Mouse (Mus musculus): ENCODE results near the gene Numa1. TPM values are rescaled to one million over a fixed set of nuclear protein-coding genes. Genes with fewer than 3 reads are reported as not detected.
A peak's percentile ranks its signal among the peaks of the same experiment; 100 is the strongest.

Gene Numa1
- 66.2 and 66.3 TPM in 2 replicates for polyA plus RNA-seq (2014; fragmentation: Nextera tagmentation; extraction: Ambion mirVana)

- under 1% methylated on average over 40 of the region's 40 CpGs for WGBS
- no peaks in the 10 kb centered on the region for H3K9me3 ChIP-seq (ENCODE audit: control insufficient read depth, low read length)
- H3K9ac ChIP-seq (ENCODE audit: low read depth, low read length), result peak within 1 kb of the TSS; percentile 95
- DNase-seq (ENCODE audit: low spot score), result peak; percentile 90
- peaks cover 1% of the 10 kb centered on the region; the same call in 1 of the 2 replicates for H3K36me3 ChIP-seq (ENCODE audit: control insufficient read depth, insufficient read depth, low read length)
- peak; percentile 98 for ATAC-seq (replicated peaks; ENCODE audit: low FRiP score)
- peaks cover 9% of the 10 kb centered on the region for H3K4me1 ChIP-seq (replicated peaks; ENCODE audit: control insufficient read depth, insufficient read depth, low read length)
- H3K27me3 ChIP-seq (replicated peaks; ENCODE audit: control insufficient read depth, insufficient read depth, low read length), result no peaks in the 10 kb centered on the region
- H3K27ac ChIP-seq (ENCODE audit: low read depth, low read length), result peak within 1 kb of the TSS; percentile 91
- H3K4me2 ChIP-seq, result peak within 1 kb of the TSS; percentile 87
- peak within 1 kb of the TSS; percentile 88 for H3K4me3 ChIP-seq (ENCODE audit: low read depth, low read length)
Observed at GRCm38 (mm10) chr7:101933751-101934240, at the start of gene Numa1, which contains the start of gene Lrrc51. TSS of gene Numa1 (plus strand) at chr7:101934111. TSS of gene Lrrc51 (minus strand) at chr7:101933895.

- Histone ChIP-seq H3K27ac (ENCODE audit: low read depth, low read length) (no peak overlapping the region), H3K4me1 (replicated peaks; ENCODE audit: control insufficient read depth, insufficient read depth, low read length) (no peaks in the 10 kb centered on the region), H3K27me3 (replicated peaks; ENCODE audit: control insufficient read depth, insufficient read depth, low read length) (no peaks in the 10 kb centered on the region), H3K36me3 (ENCODE audit: control insufficient read depth, insufficient read depth, low read length) (no peaks in the 10 kb centered on the region), H3K4me2 (no peak overlapping the region), H3K9me3 (ENCODE audit: control insufficient read depth, low read length) (no peaks in the 10 kb centered on the region), H3K9ac (ENCODE audit: low read depth, low read length) (no peak overlapping the region), H3K4me3 (ENCODE audit: low read depth, low read length) (no peak overlapping the region)
- ATAC-seq (replicated peaks; ENCODE audit: low FRiP score) (no peak), DNase-seq (ENCODE audit: low spot score) (no peak)
- WGBS, result 97% methylated on average over 4 of the region's 4 CpGs
Observed at GRCm38 (mm10) chr7:101884160-101884559, 49.8 kb upstream of the Numa1 start.

- H3K36me3 ChIP-seq (ENCODE audit: control insufficient read depth, insufficient read depth, low read length), result no peaks in the 10 kb centered on the region
- H3K4me2 ChIP-seq, result no peak overlapping the region
- ATAC-seq (replicated peaks; ENCODE audit: low FRiP score) (no peak), DNase-seq (ENCODE audit: low spot score) (no peak)
- H3K9ac ChIP-seq (ENCODE audit: low read depth, low read length), result no peak overlapping the region
- H3K9me3 ChIP-seq (ENCODE audit: control insufficient read depth, low read length), result no peaks in the 10 kb centered on the region
- WGBS, result 78% methylated on average over 6 of the region's 6 CpGs
- H3K27ac ChIP-seq (ENCODE audit: low read depth, low read length), result no peak overlapping the region
- H3K27me3 ChIP-seq (replicated peaks; ENCODE audit: control insufficient read depth, insufficient read depth, low read length), result no peaks in the 10 kb centered on the region
- no peaks in the 10 kb centered on the region for H3K4me1 ChIP-seq (replicated peaks; ENCODE audit: control insufficient read depth, insufficient read depth, low read length)
- no peak overlapping the region for H3K4me3 ChIP-seq (ENCODE audit: low read depth, low read length)
Observed at GRCm38 (mm10) chr7:101886274-101886673, 47.6 kb upstream of the Numa1 start.

GRCm38 (mm10) chr7:101888460-101888859 lies 45.5 kb upstream of the Numa1 start:
- H3K4me3 ChIP-seq (ENCODE audit: low read depth, low read length), result no peak overlapping the region
- 77% methylated on average over 4 of the region's 4 CpGs for WGBS
- H3K9me3 ChIP-seq (ENCODE audit: control insufficient read depth, low read length), result no peaks in the 10 kb centered on the region
- no peaks in the 10 kb centered on the region for H3K27me3 ChIP-seq (replicated peaks; ENCODE audit: control insufficient read depth, insufficient read depth, low read length)
- H3K27ac ChIP-seq (ENCODE audit: low read depth, low read length), result no peak overlapping the region
- H3K36me3 ChIP-seq (ENCODE audit: control insufficient read depth, insufficient read depth, low read length), result no peaks in the 10 kb centered on the region
- ATAC-seq (replicated peaks; ENCODE audit: low FRiP score), result no peak
- no peak for DNase-seq (ENCODE audit: low spot score)
- no peak overlapping the region for H3K4me2 ChIP-seq
- no peaks in the 10 kb centered on the region for H3K4me1 ChIP-seq (replicated peaks; ENCODE audit: control insufficient read depth, insufficient read depth, low read length)
- H3K9ac ChIP-seq (ENCODE audit: low read depth, low read length), result no peak overlapping the region

- WGBS, result 28% methylated on average over 9 of the region's 9 CpGs
- peak; percentile 6; the same call in 1 of the 2 replicates for ATAC-seq (replicated peaks; ENCODE audit: low FRiP score)
- Histone ChIP-seq H3K9ac (ENCODE audit: low read depth, low read length) (peak overlapping the region; percentile 28; the same call in 1 of the 2 replicates), H3K9me3 (ENCODE audit: control insufficient read depth, low read length) (no peaks in the 10 kb centered on the region), H3K27ac (ENCODE audit: low read depth, low read length) (no peak overlapping the region), H3K36me3 (ENCODE audit: control insufficient read depth, insufficient read depth, low read length) (peaks cover 4% of the 10 kb centered on the region; the same call in 1 of the 2 replicates), H3K4me3 (ENCODE audit: low read depth, low read length) (peak overlapping the region; percentile 53), H3K27me3 (replicated peaks; ENCODE audit: control insufficient read depth, insufficient read depth, low read length) (no peaks in the 10 kb centered on the region), H3K4me2 (peak overlapping the region; percentile 41), H3K4me1 (replicated peaks; ENCODE audit: control insufficient read depth, insufficient read depth, low read length) (peaks cover 4% of the 10 kb centered on the region)
- DNase-seq (ENCODE audit: low spot score), result no peak
Observed at GRCm38 (mm10) chr7:101895695-101896094, 38.2 kb upstream of the Numa1 start.

GRCm38 (mm10) chr7:101896104-101897066 lies 37.5 kb upstream of the Numa1 start:
- H3K36me3 ChIP-seq (ENCODE audit: control insufficient read depth, insufficient read depth, low read length), result peaks cover 4% of the 10 kb centered on the region; the same call in 1 of the 2 replicates
- peak overlapping the region; percentile 83 for H3K27ac ChIP-seq (ENCODE audit: low read depth, low read length)
- H3K4me1 ChIP-seq (replicated peaks; ENCODE audit: control insufficient read depth, insufficient read depth, low read length), result peaks cover 4% of the 10 kb centered on the region
- no peaks in the 10 kb centered on the region for H3K9me3 ChIP-seq (ENCODE audit: control insufficient read depth, low read length)
- WGBS, result under 1% methylated on average over 57 of the region's 57 CpGs
- peak overlapping the region; percentile 53 for H3K4me3 ChIP-seq (ENCODE audit: low read depth, low read length)
- H3K9ac ChIP-seq (ENCODE audit: low read depth, low read length), result peak overlapping the region; percentile 77
- DNase-seq (ENCODE audit: low spot score), result peak; percentile 95
- H3K4me2 ChIP-seq, result peak overlapping the region; percentile 81
- H3K27me3 ChIP-seq (replicated peaks; ENCODE audit: control insufficient read depth, insufficient read depth, low read length), result no peaks in the 10 kb centered on the region
- ATAC-seq (replicated peaks; ENCODE audit: low FRiP score), result peak; percentile 97

GRCm38 (mm10) chr7:101900331-101901097 lies 33.4 kb upstream of the Numa1 start:
- WGBS, result 89% methylated on average over 16 of the region's 16 CpGs
- Histone ChIP-seq H3K27ac (ENCODE audit: low read depth, low read length) (no peak overlapping the region), H3K36me3 (ENCODE audit: control insufficient read depth, insufficient read depth, low read length) (peaks cover 12% of the 10 kb centered on the region; the same call in 1 of the 2 replicates)

GRCm38 (mm10) chr7:101901969-101902368 lies 31.9 kb upstream of the Numa1 start:
- H3K9me3 ChIP-seq (ENCODE audit: control insufficient read depth, low read length), result no peaks in the 10 kb centered on the region
- peaks cover 6% of the 10 kb centered on the region for H3K4me1 ChIP-seq (replicated peaks; ENCODE audit: control insufficient read depth, insufficient read depth, low read length)
- H3K4me2 ChIP-seq, result no peak overlapping the region
- no peaks in the 10 kb centered on the region for H3K27me3 ChIP-seq (replicated peaks; ENCODE audit: control insufficient read depth, insufficient read depth, low read length)
- DNase-seq (ENCODE audit: low spot score) (no peak), ATAC-seq (replicated peaks; ENCODE audit: low FRiP score) (no peak)
- 85% methylated on average over 10 of the region's 10 CpGs for WGBS
- H3K4me3 ChIP-seq (ENCODE audit: low read depth, low read length), result no peak overlapping the region
- H3K9ac ChIP-seq (ENCODE audit: low read depth, low read length), result no peak overlapping the region
- H3K36me3 ChIP-seq (ENCODE audit: control insufficient read depth, insufficient read depth, low read length), result peaks cover 12% of the 10 kb centered on the region; the same call in 1 of the 2 replicates
- H3K27ac ChIP-seq (ENCODE audit: low read depth, low read length), result no peak overlapping the region

More at GRCm38 (mm10) chr7:101900331-101901097, 33.4 kb upstream of the Numa1 start:
- no peak for DNase-seq (ENCODE audit: low spot score)
- Histone ChIP-seq H3K9me3 (ENCODE audit: control insufficient read depth, low read length) (no peaks in the 10 kb centered on the region), H3K9ac (ENCODE audit: low read depth, low read length) (no peak overlapping the region), H3K4me2 (no peak overlapping the region), H3K27me3 (replicated peaks; ENCODE audit: control insufficient read depth, insufficient read depth, low read length) (no peaks in the 10 kb centered on the region), H3K4me3 (ENCODE audit: low read depth, low read length) (no peak overlapping the region), H3K4me1 (replicated peaks; ENCODE audit: control insufficient read depth, insufficient read depth, low read length) (no peaks in the 10 kb centered on the region; the same call in 1 of the 2 replicates)
- no peak for ATAC-seq (replicated peaks; ENCODE audit: low FRiP score)
